Mouse (Mus musculus): ENCODE results near the gene Catsper3.

Catsper3 gene

GRCm38 (mm10) chr13:55852205-55852604 is 67.8 kb downstream of the Catsper3 start:
- DNase-seq (ENCODE audit: low spot score), result no peak

- DNase-seq (ENCODE audit: low spot score), result no peak
Measured at GRCm38 (mm10) chr13:55855793-55856192, 71.4 kb downstream of the Catsper3 start.

DNA sequence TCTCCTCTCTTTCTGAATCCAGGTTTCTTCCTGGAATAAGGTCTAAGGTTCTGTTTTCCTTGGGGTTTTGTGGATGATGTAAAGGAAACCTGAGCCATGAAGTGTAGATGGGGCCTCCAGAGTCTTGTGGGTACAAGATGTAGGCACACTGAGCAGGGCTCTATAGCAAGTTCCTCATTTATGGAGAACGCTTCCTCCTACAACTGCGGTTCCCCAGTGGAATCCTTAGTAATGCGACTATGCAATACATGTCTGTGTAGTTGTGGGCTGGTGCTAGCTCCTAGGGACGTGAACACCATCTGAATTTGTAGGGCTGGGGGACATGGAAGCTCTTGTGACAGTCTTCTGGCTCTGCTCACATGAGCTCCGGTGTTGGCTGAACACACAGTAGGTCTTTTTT is 74.1 kb downstream of the Catsper3 start:
- no peak for DNase-seq (ENCODE audit: low spot score)
